In genomic region chr6:50377742-50378720, GRCm38 (mm10) we compare ENCODE assay signal across 9 mouse cellular contexts.
A peak's percentile ranks its signal among the peaks of the same experiment; 100 is the strongest.
DNase-seq lines count a peak whose midpoint lies in the region; ATAC-seq lines count a peak whose summit lies in the region.
"Had no signal": no experiment of that assay in that cellular context is flagged by ENCODE, and none has a peak within 500 bp of the region (broad histone marks: within the 10 kb centered on the region; RNA-seq: fewer than 3 reads in every experiment).

No protein-coding gene starts in this region.

- peak; percentile 62 for DNase-seq in layer of hippocampus, adult 11-12 months (ENCODE audit: low spot score)
- no peak for DNase-seq in layer of hippocampus, adult 18-20 months (ENCODE audit: low spot score in 2 of 2)
- DNase-seq in T-cell, adult 2 months (ENCODE audit: low spot score), result peak; percentile 58
- DNase-seq in gastrocnemius, postnatal 14 days, result no peak
- no peak for DNase-seq in kidney, postnatal 14 days
- no peak for DNase-seq in midbrain, embryonic 11.5 days (ENCODE audit: low spot score, missing footprints)

- H3K27me3 ChIP-seq in intestine, embryonic 16.5 days (replicated peaks; ENCODE audit: control insufficient read depth, insufficient read depth, low read length), result no peaks in the 10 kb centered on the region
- H3K27me3 ChIP-seq in midbrain, embryonic 11.5 days (ENCODE audit: control insufficient read depth, insufficient read depth, low read length), result no peaks in the 10 kb centered on the region
- H3K27me3 ChIP-seq: midbrain, embryonic 12.5 days had no signal

- no peaks in the 10 kb centered on the region for H3K36me3 ChIP-seq in intestine, embryonic 16.5 days (ENCODE audit: control insufficient read depth, insufficient read depth, low read length)
- H3K36me3 ChIP-seq in midbrain, embryonic 11.5 days (ENCODE audit: control insufficient read depth, insufficient read depth, low read length), result no peaks in the 10 kb centered on the region
- H3K36me3 ChIP-seq: midbrain, embryonic 12.5 days had no signal

- WGBS in intestine, embryonic 16.5 days, result 59% methylated on average over 21 of the region's 21 CpGs
- 81% methylated on average over 21 of the region's 21 CpGs for WGBS in midbrain, embryonic 11.5 days

- ATAC-seq in intestine, embryonic 16.5 days, result peak; percentile 60
- peak; percentile 79 for ATAC-seq in monocyte, adult 5-6 weeks (replicated peaks; ENCODE audit: insufficient number of reproducible peaks, low FRiP score, low TSS enrichment, poor library complexity, severe bottlenecking)
- ATAC-seq in midbrain, embryonic 11.5 days (ENCODE audit: low FRiP score), result no peak

- H3K4me2 ChIP-seq in intestine, embryonic 16.5 days (ENCODE audit: low read depth, low read length), result no peak overlapping the region
- no peak overlapping the region for H3K4me2 ChIP-seq in midbrain, embryonic 11.5 days
- H3K4me2 ChIP-seq: midbrain, embryonic 12.5 days had no signal

- H3K9ac ChIP-seq in intestine, embryonic 16.5 days (ENCODE audit: low read depth, low read length), result peak overlapping the region; percentile 23; the same call in 1 of the 2 replicates
- no peak overlapping the region for H3K9ac ChIP-seq in midbrain, embryonic 11.5 days (ENCODE audit: low read length)
- H3K9ac ChIP-seq: midbrain, embryonic 12.5 days had no signal

- H3K27ac ChIP-seq in intestine, embryonic 16.5 days (ENCODE audit: low read length), result peak overlapping the region; percentile 68
- no peak overlapping the region for H3K27ac ChIP-seq in midbrain, embryonic 11.5 days (ENCODE audit: low read depth, low read length)
- H3K27ac ChIP-seq: midbrain, embryonic 12.5 days had no signal

- H3K4me3 ChIP-seq in intestine, embryonic 16.5 days (ENCODE audit: low read length), result no peak overlapping the region
- H3K4me3 ChIP-seq in midbrain, embryonic 11.5 days (ENCODE audit: low read depth, low read length), result no peak overlapping the region
- H3K4me3 ChIP-seq: midbrain, embryonic 12.5 days had no signal

- H3K9me3 ChIP-seq in intestine, embryonic 16.5 days (ENCODE audit: control insufficient read depth, low read length), result no peaks in the 10 kb centered on the region
- no peaks in the 10 kb centered on the region for H3K9me3 ChIP-seq in midbrain, embryonic 11.5 days (ENCODE audit: control insufficient read depth, low read length)
- H3K9me3 ChIP-seq: midbrain, embryonic 12.5 days had no signal

- peaks cover 25% of the 10 kb centered on the region for H3K4me1 ChIP-seq in intestine, embryonic 16.5 days (ENCODE audit: control insufficient read depth, insufficient read depth, low read length)
- H3K4me1 ChIP-seq in midbrain, embryonic 11.5 days (ENCODE audit: control insufficient read depth, insufficient read depth, low read length), result no peaks in the 10 kb centered on the region

- intact Hi-C loops in gastrocnemius, postnatal 14 days (cut with DNase I; ENCODE audit: low total_unique reads), result no loop called here

Comparison
In these comparisons a context has a peak if more than half of its experiments do, and no peak if none do; other contexts are left out.
1. DNase-seq: peak in layer of hippocampus, adult 11-12 months (single experiment) and T-cell, adult 2 months (single experiment); none in layer of hippocampus, adult 18-20 months (0 of 2), gastrocnemius, postnatal 14 days (single experiment), kidney, postnatal 14 days (single experiment) and midbrain, embryonic 11.5 days (single experiment).